Mouse (Mus musculus) intestine, embryonic 14.5 days (tissue): ENCODE measurements around the gene Vars. TPM values are rescaled to one million over a fixed set of nuclear protein-coding genes. Genes with fewer than 3 reads are reported as not detected.
A peak's percentile ranks its signal among the peaks of the same experiment; 100 is the strongest.

ENCODE experiments used
- ATAC-seq: fragments of 200-750 bp; cut with Nextera tagmentation; replicated peaks from 2 replicates; pipeline ENCODE4 v1.8.0; 2017; ENCODE audit warnings: low read depth, moderate number of reproducible peaks, moderate TSS enrichment, moderate library complexity; ENCODE audit not compliant: low FRiP score, low TSS enrichment
- DNase-seq: peaks from one replicate; pipeline ENCODE4 v3.0.0-alpha.2; 2018; ENCODE audit warnings: low spot score
- H3K27ac ChIP-seq: fragments of 300-500 bp; sonication (generic); 2 replicates; pipeline ENCODE4 v1.5.1; 2014; ENCODE audit warnings: low read depth, mild to moderate bottlenecking, control low read depth
- H3K27me3 ChIP-seq: fragments of 300-500 bp; sonication (generic); replicated peaks from 2 replicates; pipeline ENCODE4 v1.6.1; 2014; ENCODE audit warnings: low read length, control low read depth; ENCODE audit not compliant: control insufficient read depth, insufficient read depth
- H3K36me3 ChIP-seq: fragments of 300-500 bp; sonication (generic); 2 replicates; pipeline ENCODE4 v1.6.1; 2014; ENCODE audit warnings: low read length, control low read depth; ENCODE audit not compliant: control insufficient read depth, insufficient read depth
- H3K4me1 ChIP-seq: fragments of 300-500 bp; sonication (generic); replicated peaks from 2 replicates; pipeline ENCODE4 v1.6.1; 2014; ENCODE audit warnings: low read length, control low read depth, mixed read lengths; ENCODE audit not compliant: control insufficient read depth, insufficient read depth
- H3K4me2 ChIP-seq: fragments of 300-500 bp; sonication (generic); 2 replicates; pipeline ENCODE4 v1.6.1; 2014; ENCODE audit warnings: low read length
- H3K4me3 ChIP-seq: fragments of 300-500 bp; sonication (generic); 2 replicates; pipeline ENCODE4 v1.5.1; 2014; ENCODE audit warnings: low read depth, low read length, control low read depth, mixed read lengths
- H3K9ac ChIP-seq: fragments of 300-500 bp; sonication (generic); 2 replicates; pipeline ENCODE4 v1.6.1; 2014; ENCODE audit warnings: mild to moderate bottlenecking, low read length
- H3K9me3 ChIP-seq: fragments of 300-500 bp; sonication (generic); 2 replicates; pipeline ENCODE4 v1.6.1; 2016; ENCODE audit warnings: low read length, control low read depth; ENCODE audit not compliant: control insufficient read depth
- WGBS: fragments of 180-500 bp; shearing (Covaris S2); extraction: QIAGEN DNeasy Blood & Tissue Kit; methylation state at CpG from one replicate; pipeline ENCODE4 v1.1.7; 2014; 5-methylcytosine and 5-hydroxymethylcytosine counted together
- polyA plus RNA-seq: library from polyadenylated mRNA; unstranded; fragments of >200 nt; fragmentation: Nextera tagmentation; extraction: Ambion mirVana; gene quantifications from 2 replicates; pipeline ENCODE4 v1.2.1, GENCODE M21; 2014

Gene Vars
- 119 and 133 TPM in 2 replicates for polyA plus RNA-seq

GRCm38 (mm10) chr17:35000717-35001451 lies at the start of gene Vars:
Gene Vars (plus strand): TSS chr17:35000987.
- H3K4me1 ChIP-seq, result peaks cover 29% of the 10 kb centered on the region
- under 1% methylated on average over 82 of the region's 83 CpGs for WGBS

GRCm38 (mm10) chr17:34951636-34952377 lies 49.0 kb upstream of the Vars start:
- Histone ChIP-seq H3K4me1 (peaks cover 4% of the 10 kb centered on the region; the same call in 1 of the 2 replicates), H3K9ac (peak overlapping the region; percentile 100), H3K36me3 (peaks cover 21% of the 10 kb centered on the region), H3K9me3 (no peaks in the 10 kb centered on the region), H3K27me3 (no peaks in the 10 kb centered on the region; the same call in 1 of the 2 replicates), H3K27ac (peak overlapping the region; percentile 96), H3K4me2 (peak overlapping the region; percentile 91), H3K4me3 (peak overlapping the region; percentile 100)
- no peak for DNase-seq
- under 1% methylated on average over 29 of the region's 29 CpGs for WGBS
- peak; percentile 16; the same call in 1 of the 2 replicates for ATAC-seq

More at GRCm38 (mm10) chr17:35000717-35001451, at the start of gene Vars:
- Histone ChIP-seq H3K4me2 (peak within 1 kb of the TSS; percentile 90), H3K36me3 (peaks cover 33% of the 10 kb centered on the region), H3K27me3 (no peaks in the 10 kb centered on the region), H3K9me3 (no peaks in the 10 kb centered on the region), H3K4me3 (peak within 1 kb of the TSS; percentile 87), H3K9ac (peak within 1 kb of the TSS; percentile 92), H3K27ac (peak within 1 kb of the TSS; percentile 92)
- DNase-seq (peak; percentile 98), ATAC-seq (peak; percentile 93)

GRCm38 (mm10) chr17:34952378-34953040 lies 48.3 kb upstream of the Vars start:
- ATAC-seq (peak; percentile 74), DNase-seq (peak; percentile 98)
- Histone ChIP-seq H3K4me1 (peaks cover 4% of the 10 kb centered on the region; the same call in 1 of the 2 replicates), H3K36me3 (peaks cover 21% of the 10 kb centered on the region), H3K27ac (peak overlapping the region; percentile 96), H3K4me3 (peak overlapping the region; percentile 100), H3K27me3 (no peaks in the 10 kb centered on the region; the same call in 1 of the 2 replicates), H3K9ac (peak overlapping the region; percentile 100), H3K9me3 (no peaks in the 10 kb centered on the region), H3K4me2 (peak overlapping the region; percentile 91)
- under 1% methylated on average over 23 of the region's 23 CpGs for WGBS

GRCm38 (mm10) chr17:34953258-34953657 lies 47.5 kb upstream of the Vars start:
- H3K36me3 ChIP-seq, result peaks cover 21% of the 10 kb centered on the region
- no peak overlapping the region for H3K27ac ChIP-seq
- DNase-seq (no peak), ATAC-seq (no peak)
- H3K9me3 ChIP-seq, result no peaks in the 10 kb centered on the region
- H3K4me2 ChIP-seq, result no peak overlapping the region
- no peak overlapping the region for H3K9ac ChIP-seq
- no peaks in the 10 kb centered on the region; the same call in 1 of the 2 replicates for H3K27me3 ChIP-seq
- peak overlapping the region; percentile 100; the same call in 1 of the 2 replicates for H3K4me3 ChIP-seq
- H3K4me1 ChIP-seq, result peaks cover 4% of the 10 kb centered on the region; the same call in 1 of the 2 replicates
- 91% methylated on average over 3 of the region's 3 CpGs for WGBS

GRCm38 (mm10) chr17:34953904-34954303 lies 46.9 kb upstream of the Vars start:
- Histone ChIP-seq H3K27me3 (no peaks in the 10 kb centered on the region; the same call in 1 of the 2 replicates), H3K4me1 (peaks cover 4% of the 10 kb centered on the region; the same call in 1 of the 2 replicates), H3K9me3 (no peaks in the 10 kb centered on the region), H3K4me3 (no peak overlapping the region), H3K4me2 (no peak overlapping the region), H3K9ac (no peak overlapping the region), H3K36me3 (peaks cover 21% of the 10 kb centered on the region), H3K27ac (no peak overlapping the region)
- WGBS, result 94% methylated on average over 4 of the region's 4 CpGs
- DNase-seq (no peak), ATAC-seq (no peak)

- H3K4me2 ChIP-seq, result no peak overlapping the region
- no peak for ATAC-seq
- no peak overlapping the region for H3K9ac ChIP-seq
- no peak overlapping the region for H3K4me3 ChIP-seq
- no peaks in the 10 kb centered on the region; the same call in 1 of the 2 replicates for H3K27me3 ChIP-seq
- no peaks in the 10 kb centered on the region for H3K9me3 ChIP-seq
- WGBS, result 79% methylated on average over 4 of the region's 4 CpGs
- H3K27ac ChIP-seq, result no peak overlapping the region
- H3K36me3 ChIP-seq, result peaks cover 17% of the 10 kb centered on the region
- DNase-seq, result no peak
- peaks cover 4% of the 10 kb centered on the region; the same call in 1 of the 2 replicates for H3K4me1 ChIP-seq
Measured at GRCm38 (mm10) chr17:34954831-34955230, 46.0 kb upstream of the Vars start.

GRCm38 (mm10) chr17:34955884-34956283 lies 44.9 kb upstream of the Vars start:
- Histone ChIP-seq H3K27ac (no peak overlapping the region), H3K36me3 (peaks cover 6% of the 10 kb centered on the region), H3K4me2 (no peak overlapping the region), H3K9ac (no peak overlapping the region), H3K4me3 (no peak overlapping the region), H3K9me3 (no peaks in the 10 kb centered on the region), H3K4me1 (peaks cover 7% of the 10 kb centered on the region), H3K27me3 (no peaks in the 10 kb centered on the region; the same call in 1 of the 2 replicates)
- DNase-seq (no peak), ATAC-seq (no peak)
- 80% methylated on average over 3 of the region's 3 CpGs for WGBS

GRCm38 (mm10) chr17:34956340-34956739 lies 44.4 kb upstream of the Vars start:
- no peak overlapping the region for H3K27ac ChIP-seq
- H3K4me1 ChIP-seq, result peaks cover 5% of the 10 kb centered on the region
- H3K9ac ChIP-seq, result no peak overlapping the region
- WGBS, result 38% methylated on average over 1 of the region's 1 CpGs
- H3K27me3 ChIP-seq, result no peaks in the 10 kb centered on the region; the same call in 1 of the 2 replicates
- H3K36me3 ChIP-seq, result peaks cover 2% of the 10 kb centered on the region; the same call in 1 of the 2 replicates
- no peak for DNase-seq
- H3K4me3 ChIP-seq, result no peak overlapping the region
- no peaks in the 10 kb centered on the region for H3K9me3 ChIP-seq
- ATAC-seq, result no peak
- no peak overlapping the region for H3K4me2 ChIP-seq
